Mouse (Mus musculus): ENCODE measurements around the gene Scaf4.

- no peak for TF ChIP-seq CTCF (conservative IDR thresholded peaks at IDR 0.05; ENCODE audit: insufficient read depth, insufficient read length, low read depth, low read length)
- TF ChIP-seq POLR2A (IDR thresholded peaks at IDR 0.05; ENCODE audit: low read depth, low read length): no peak
Measured at GRCm38 (mm10) chr16:90264021-90264420, 20.3 kb downstream of the Scaf4 start.

All from kidney, adult 2 months (tissue).